Mouse (Mus musculus): ENCODE measurements at regions not wholly inside any gene's neighbourhood (a gene's known extent, or its start where the extent isn't known, plus 50 kb on each side); places are given as distances from the start of the nearest gene placed in this dataset.

GRCm38 (mm10) chr3:39925436-39925835, 605.6 kb upstream of the Intu start:
- DNase-seq (ENCODE audit: low spot score in 2 of 2): no peak

- DNase-seq (ENCODE audit: low spot score in 2 of 2): no peak
These were observed 602.7 kb upstream of the Intu start for GRCm38 (mm10) chr3:39928421-39928820.

- DNase-seq (ENCODE audit: low spot score in 2 of 2): no peak
These were observed 597.7 kb upstream of the Intu start for GRCm38 (mm10) chr3:39933372-39933771.

GRCm38 (mm10) chr3:39937719-39938278, 593.3 kb upstream of the Intu start:
- DNase-seq (ENCODE audit: low spot score in 2 of 2): no peak

- DNase-seq (ENCODE audit: low spot score in 2 of 2): no peak
These were observed 586.5 kb upstream of the Intu start for GRCm38 (mm10) chr3:39944581-39944980.

- no peak for DNase-seq (ENCODE audit: low spot score in 2 of 2)
These were observed 579.0 kb upstream of the Intu start for GRCm38 (mm10) chr3:39952103-39952502.

- no peak for DNase-seq (ENCODE audit: low spot score in 2 of 2)
These were observed 578.5 kb upstream of the Intu start for GRCm38 (mm10) chr3:39952556-39952955.

GRCm38 (mm10) chr3:39961836-39962640, 569.0 kb upstream of the Intu start:
- no peak for DNase-seq (ENCODE audit: low spot score in 2 of 2)

- DNase-seq (ENCODE audit: low spot score in 2 of 2): peak in 1 of 2 experiments; percentile 17
These were observed 565.7 kb upstream of the Intu start for GRCm38 (mm10) chr3:39965431-39965830.

GRCm38 (mm10) chr3:39966390-39966789, 564.7 kb upstream of the Intu start:
- DNase-seq (ENCODE audit: low spot score in 2 of 2): no peak

- DNase-seq (ENCODE audit: low spot score in 2 of 2): no peak
These were observed 554.1 kb upstream of the Intu start for GRCm38 (mm10) chr3:39976937-39977336.

- DNase-seq (ENCODE audit: low spot score in 2 of 2): no peak
These were observed 552.0 kb upstream of the Intu start for GRCm38 (mm10) chr3:39978916-39979679.

- no peak for DNase-seq (ENCODE audit: low spot score in 2 of 2)
These were observed 548.4 kb upstream of the Intu start for GRCm38 (mm10) chr3:39982656-39983055.

- no peak for DNase-seq (ENCODE audit: low spot score in 2 of 2)
These were observed 543.4 kb upstream of the Intu start for GRCm38 (mm10) chr3:39987710-39988109.

- DNase-seq (ENCODE audit: low spot score in 2 of 2): peak in 1 of 2 experiments; percentile 8
These were observed 532.5 kb upstream of the Intu start for GRCm38 (mm10) chr3:39998628-39999027.

- DNase-seq (ENCODE audit: low spot score in 2 of 2): no peak
These were observed 531.2 kb upstream of the Intu start for GRCm38 (mm10) chr3:39999846-40000245.

GRCm38 (mm10) chr3:40002838-40003237, 528.2 kb upstream of the Intu start:
- no peak for DNase-seq (ENCODE audit: low spot score in 2 of 2)

- no peak for DNase-seq (ENCODE audit: low spot score in 2 of 2)
These were observed 521.0 kb upstream of the Intu start for GRCm38 (mm10) chr3:40010051-40010450.

GRCm38 (mm10) chr3:40021682-40022081, 509.4 kb upstream of the Intu start:
- no peak for DNase-seq (ENCODE audit: low spot score in 2 of 2)

- DNase-seq (ENCODE audit: low spot score in 2 of 2): no peak
These were observed 503.4 kb upstream of the Intu start for GRCm38 (mm10) chr3:40027713-40028112.

- no peak for DNase-seq (ENCODE audit: low spot score in 2 of 2)
These were observed 494.9 kb upstream of the Intu start for GRCm38 (mm10) chr3:40036177-40036576.

GRCm38 (mm10) chr3:40049721-40050120, 481.4 kb upstream of the Intu start:
- DNase-seq (ENCODE audit: low spot score in 2 of 2): no peak

All from left cerebral cortex, adult 8-10 months (tissue).